Mouse (Mus musculus) left cerebral cortex, adult 11 months (tissue): ENCODE measurements around the gene Sesn1.

Source experiments
- DNase-seq: peaks from one replicate; pipeline ENCODE4 v3.0.0; 2022; ENCODE audit warnings: low spot score

Gene Sesn1

GRCm38 (mm10) chr10:41871564-41871963 is 61.8 kb downstream of the Sesn1 start:
- DNase-seq = no peak

- DNase-seq = no peak
Observed at GRCm38 (mm10) chr10:41875624-41876023, 65.9 kb downstream of the Sesn1 start.

DNA sequence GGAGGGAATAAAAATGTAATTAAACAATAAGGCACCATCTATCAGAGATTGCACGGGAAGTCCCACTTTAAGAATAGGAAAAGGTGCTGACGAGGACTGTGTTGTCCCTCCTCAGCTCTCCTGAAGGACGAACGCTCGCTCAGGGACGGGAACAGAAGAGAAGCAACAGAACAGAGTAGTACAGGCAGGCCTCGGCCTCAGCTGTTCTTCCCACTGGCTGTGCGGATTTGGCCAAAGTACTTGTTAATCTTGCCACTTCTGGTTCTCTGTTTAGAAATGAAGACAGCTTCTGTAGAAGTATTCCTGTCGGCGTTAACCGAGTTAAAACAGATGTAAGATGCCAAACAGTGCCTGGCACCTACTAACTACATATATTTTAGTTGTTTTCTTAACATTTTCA is 68.6 kb downstream of the Sesn1 start:
- DNase-seq = no peak

DNA sequence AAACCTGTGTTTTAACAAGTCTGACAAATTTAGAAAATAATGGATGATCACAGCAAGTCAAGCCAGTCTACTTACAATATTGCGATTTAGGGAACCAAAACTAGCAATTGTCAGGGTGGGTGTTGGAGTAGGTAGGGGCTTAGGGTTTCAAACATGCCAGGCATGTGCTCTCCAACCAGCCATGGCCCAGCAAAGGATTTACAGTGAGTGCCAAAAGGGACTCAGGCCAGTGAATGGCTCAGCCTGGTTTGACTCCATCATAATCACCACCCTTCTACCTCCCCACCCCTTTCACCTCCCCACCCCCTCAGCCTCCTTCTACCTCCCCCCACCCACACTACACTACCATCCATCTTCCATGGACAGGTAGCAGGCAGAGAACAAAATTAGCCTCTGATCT is 69.9 kb downstream of the Sesn1 start:
- DNase-seq = no peak

DNA sequence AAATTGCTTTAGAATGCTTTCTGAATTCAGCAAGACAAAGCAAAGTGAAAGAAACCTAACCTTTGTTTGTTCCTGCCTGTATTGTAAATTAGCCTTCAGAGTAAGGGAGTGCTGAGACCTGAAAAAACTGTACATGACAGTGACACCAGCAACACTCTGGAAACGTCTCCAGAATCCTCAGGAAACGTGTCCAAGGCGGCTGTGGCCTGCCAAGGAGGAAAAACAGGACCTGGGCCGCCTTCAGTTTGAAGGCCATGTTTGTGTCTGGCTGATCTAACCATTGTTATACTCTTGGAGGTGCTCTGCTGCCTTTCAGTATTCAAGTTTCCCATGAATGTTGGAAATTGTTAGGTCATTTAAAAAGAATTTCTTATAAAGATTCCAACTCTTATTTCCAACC is 70.5 kb downstream of the Sesn1 start:
- no peak for DNase-seq

GRCm38 (mm10) chr10:41880777-41881176 is 71.0 kb downstream of the Sesn1 start:
- DNase-seq = no peak

DNA sequence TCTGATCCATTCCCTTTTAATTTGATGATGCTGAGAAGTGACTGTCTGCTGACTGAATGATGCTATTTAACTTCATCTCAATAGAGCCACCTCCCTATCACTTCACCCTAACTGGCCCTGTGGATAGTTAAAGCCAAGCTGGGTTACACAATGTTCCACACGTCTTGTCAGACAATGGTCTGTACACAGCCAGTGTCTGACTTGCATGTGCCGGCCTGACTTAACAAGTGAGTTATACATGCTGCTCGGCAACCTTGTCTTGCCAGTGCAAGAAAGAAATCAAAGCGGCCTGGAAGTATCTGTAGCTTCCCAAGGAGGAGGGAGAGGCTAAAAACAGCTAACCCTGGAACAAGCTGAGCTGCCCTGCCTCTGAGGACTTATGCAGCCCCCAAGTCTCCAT is 71.7 kb downstream of the Sesn1 start:
- DNase-seq = no peak

- no peak for DNase-seq
Observed at GRCm38 (mm10) chr10:41883741-41884575, 74.2 kb downstream of the Sesn1 start.

GRCm38 (mm10) chr10:41887080-41887821 is 77.5 kb downstream of the Sesn1 start:
- peak; percentile 85 for DNase-seq

GRCm38 (mm10) chr10:41888365-41888941 is 78.7 kb downstream of the Sesn1 start:
- no peak for DNase-seq

GRCm38 (mm10) chr10:41889566-41889965 is 79.8 kb downstream of the Sesn1 start:
- DNase-seq = no peak

DNA sequence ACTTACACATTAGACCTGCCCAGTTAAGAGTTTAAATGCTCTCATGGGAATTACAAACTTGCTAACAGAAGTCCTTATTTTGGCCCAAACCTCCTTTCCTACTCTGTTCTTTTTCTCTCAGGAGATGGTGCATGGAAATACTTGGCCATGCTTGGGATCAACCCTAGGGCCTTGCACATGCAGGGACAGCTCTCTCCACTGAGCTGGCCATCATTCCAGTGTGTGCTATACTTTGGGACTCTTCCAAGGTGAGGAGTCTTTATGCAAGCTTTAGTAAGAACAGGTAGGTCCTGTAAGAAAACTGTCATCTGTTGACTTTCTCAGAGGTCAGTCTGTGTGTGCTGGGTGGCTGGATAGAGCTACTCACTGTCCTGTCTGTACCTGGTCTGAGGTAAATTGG is 80.8 kb downstream of the Sesn1 start:
- no peak for DNase-seq

- no peak for DNase-seq
Observed at GRCm38 (mm10) chr10:41891312-41891711, 81.6 kb downstream of the Sesn1 start.

DNA sequence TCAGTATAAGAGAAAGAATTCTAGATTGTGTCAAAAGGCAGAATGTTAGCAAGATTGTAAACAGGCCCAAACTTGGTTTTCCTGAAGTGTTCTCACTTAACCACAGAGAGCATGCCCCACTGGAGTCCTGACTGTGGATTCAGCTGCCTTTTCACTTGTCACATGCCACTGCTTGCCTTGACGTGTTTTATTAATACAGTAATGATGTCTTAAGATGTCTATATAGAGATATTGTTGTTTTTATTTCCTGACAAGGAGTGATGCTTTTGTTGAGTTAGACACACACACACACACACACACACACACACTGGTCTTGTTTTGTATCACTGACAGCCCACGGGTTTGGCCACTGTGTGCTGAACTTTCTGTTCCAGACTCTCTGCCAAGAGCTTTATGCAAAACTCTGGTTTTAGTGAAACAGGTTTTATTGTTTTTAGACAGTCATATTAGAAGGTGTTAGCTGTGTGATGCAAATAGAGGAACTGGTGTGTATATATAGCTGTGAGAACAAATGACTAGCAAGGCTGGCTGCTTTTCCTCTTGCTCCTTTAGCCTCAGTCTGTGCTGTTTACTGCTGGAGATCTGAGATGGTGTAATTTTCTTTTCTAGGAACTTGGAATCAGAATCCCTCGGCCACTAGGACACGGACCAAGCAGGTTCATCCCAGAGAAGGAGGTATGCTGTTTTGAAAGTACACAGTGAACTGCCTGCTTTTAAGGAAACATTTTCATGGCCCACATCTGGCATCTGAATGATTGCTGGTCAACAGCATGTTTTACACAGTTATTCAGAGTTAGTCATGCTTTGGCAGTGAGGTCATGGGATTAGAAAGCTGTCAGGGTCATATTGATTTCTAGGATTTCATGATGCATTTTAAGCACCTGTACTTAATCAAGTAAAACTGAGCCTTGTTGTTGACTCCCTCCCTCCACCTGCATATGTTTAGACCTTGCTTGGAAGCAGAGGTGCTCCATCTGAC is 84.0 kb downstream of the Sesn1 start:
- DNase-seq = no peak

DNA sequence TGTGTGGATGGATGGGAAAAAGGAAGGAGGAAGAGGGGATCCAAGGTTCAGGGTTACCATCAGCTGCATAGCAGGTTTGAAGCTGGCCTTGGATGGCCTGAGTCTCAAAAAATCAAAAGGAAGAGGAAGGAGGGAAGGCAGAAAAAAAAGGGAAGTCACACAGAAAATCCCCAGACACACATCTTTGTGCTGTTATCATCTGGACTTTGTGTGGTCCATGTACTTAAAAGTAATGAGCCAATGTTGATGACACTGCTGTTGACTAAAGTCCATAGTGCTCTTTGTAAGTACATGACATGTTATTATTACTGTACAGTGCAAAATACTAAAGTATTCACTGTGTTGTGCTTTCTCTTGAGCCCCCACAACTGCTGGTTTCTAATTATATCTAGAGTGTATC is 86.7 kb downstream of the Sesn1 start:
- no peak for DNase-seq

DNA sequence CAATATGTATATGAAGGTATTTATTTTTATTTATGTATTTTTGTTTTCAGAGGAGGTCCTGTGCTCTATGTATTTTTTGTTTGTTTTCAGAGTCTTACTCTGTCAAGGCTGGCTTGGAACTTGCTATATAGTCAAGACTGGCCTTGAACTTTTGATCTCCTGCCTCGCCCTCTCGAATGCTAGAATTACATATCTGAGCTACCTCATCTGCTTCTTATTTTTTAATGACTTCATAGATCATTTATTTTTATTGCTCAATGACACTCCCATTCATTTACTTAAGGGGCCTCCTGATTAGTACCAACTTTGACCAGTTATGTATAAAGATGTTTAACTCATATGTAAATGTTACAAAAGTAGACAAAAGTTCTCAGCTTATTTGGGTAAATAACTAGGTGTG is 87.1 kb downstream of the Sesn1 start:
- DNase-seq = no peak

GRCm38 (mm10) chr10:41901456-41901855 is 91.7 kb downstream of the Sesn1 start:
- no peak for DNase-seq

DNA sequence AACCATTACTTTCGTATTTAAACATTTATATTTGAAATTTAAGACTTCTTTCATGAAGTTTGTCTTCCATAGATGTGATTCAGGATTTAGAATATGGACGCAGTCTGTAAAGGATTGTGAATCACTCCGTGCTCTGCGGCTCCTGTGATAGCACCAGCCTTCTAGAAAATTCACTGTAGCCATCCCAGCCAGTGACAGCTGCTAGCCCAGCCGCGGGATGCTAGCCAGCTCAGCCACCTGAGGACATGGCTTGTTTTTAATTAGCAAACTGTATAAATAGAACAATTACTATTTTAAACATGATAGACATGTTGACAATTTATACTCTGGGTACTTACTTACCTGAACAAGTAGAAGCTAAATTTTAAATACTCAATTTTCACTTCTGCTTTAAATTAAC is 92.1 kb downstream of the Sesn1 start:
- DNase-seq = no peak

- DNase-seq = no peak
Observed at GRCm38 (mm10) chr10:41907473-41907872, 97.7 kb downstream of the Sesn1 start.

- no peak for DNase-seq
Observed at GRCm38 (mm10) chr10:41907950-41908349, 98.2 kb downstream of the Sesn1 start.

- DNase-seq = no peak
Observed at GRCm38 (mm10) chr10:41908899-41909298, 99.2 kb downstream of the Sesn1 start.
